Mouse (Mus musculus) forebrain, embryonic 14.5 days (tissue): ENCODE data around the gene Tmem139. TPM values are rescaled to one million over a fixed set of nuclear protein-coding genes. Genes with fewer than 3 reads are reported as not detected.

Experiments used
- ATAC-seq: fragments of 200-750 bp; cut with Nextera tagmentation; 2 replicates; pipeline ENCODE4 v1.8.0; 2017; ENCODE audit warnings: mild to moderate bottlenecking, moderate library complexity
- DNase-seq: peaks from one replicate; pipeline ENCODE4 v3.0.0-alpha.2; 2015; ENCODE audit warnings: low spot score
- H3K27ac ChIP-seq: fragments of 300-500 bp; sonication (generic); 2 replicates; pipeline ENCODE4 v1.5.1; 2014; ENCODE audit warnings: low read depth, mild to moderate bottlenecking, control low read depth, low read length, moderate library complexity
- H3K27me3 ChIP-seq: fragments of 300-500 bp; sonication (generic); replicated peaks from 2 replicates; pipeline ENCODE4 v1.6.1; 2014; ENCODE audit warnings: low read length, control low read depth, mixed read lengths; ENCODE audit not compliant: control insufficient read depth, insufficient read depth
- H3K36me3 ChIP-seq: fragments of 300-500 bp; sonication (generic); 2 replicates; pipeline ENCODE4 v1.6.1; 2014; ENCODE audit warnings: low read length, control low read depth; ENCODE audit not compliant: control insufficient read depth, insufficient read depth
- H3K4me1 ChIP-seq: fragments of 300-500 bp; sonication (generic); 2 replicates; pipeline ENCODE4 v1.6.1; 2014; ENCODE audit warnings: antibody characterized with exemption, low read length, control low read depth; ENCODE audit not compliant: control insufficient read depth, insufficient read depth
- H3K4me2 ChIP-seq: fragments of 300-500 bp; sonication (generic); 2 replicates; pipeline ENCODE4 v1.6.1; 2014; ENCODE audit warnings: mild to moderate bottlenecking, control low read depth, low read length
- H3K4me3 ChIP-seq: fragments of 300-500 bp; sonication (generic); 2 replicates; pipeline ENCODE4 v1.5.1; 2014; ENCODE audit warnings: low read depth, low read length, control low read depth
- H3K9ac ChIP-seq: fragments of 300-500 bp; sonication (generic); 2 replicates; pipeline ENCODE4 v1.6.1; 2014; ENCODE audit warnings: mild to moderate bottlenecking, low read length, control low read depth, moderate library complexity
- H3K9me3 ChIP-seq: fragments of 300-500 bp; sonication (generic); replicated peaks from 2 replicates; pipeline ENCODE4 v1.6.1; 2016; ENCODE audit warnings: low read length, control low read depth, mixed read lengths; ENCODE audit not compliant: control insufficient read depth
- WGBS: fragments of 180-500 bp; shearing (Covaris S2); extraction: QIAGEN DNeasy Blood & Tissue Kit; methylation state at CpG from one replicate; pipeline ENCODE4 v1.1.7; 2014; 5-methylcytosine and 5-hydroxymethylcytosine counted together
- polyA plus RNA-seq: library from polyadenylated mRNA; unstranded; fragments of >200 nt; fragmentation: Nextera tagmentation; extraction: Ambion mirVana; gene quantifications from 2 replicates; pipeline ENCODE4 v1.2.1, GENCODE M21; 2014

Gene Tmem139
- polyA plus RNA-seq, 1 experiment from 2014 or later, result not detected

GRCm38 (mm10) chr6:42241311-42242045 is 20.3 kb upstream of the Tmem139 start:
- no peak for ATAC-seq
- Histone ChIP-seq H3K36me3 (no peaks in the 10 kb centered on the region), H3K9me3 (no peaks in the 10 kb centered on the region), H3K4me2 (no peak overlapping the region), H3K27ac (no peak overlapping the region), H3K4me3 (no peak overlapping the region), H3K4me1 (no peaks in the 10 kb centered on the region), H3K9ac (no peak overlapping the region), H3K27me3 (no peaks in the 10 kb centered on the region)
- DNase-seq, result peak; percentile 67
- 77% methylated on average over 6 of the region's 6 CpGs for WGBS

- no peak within 1 kb of the TSS for H3K27ac ChIP-seq
- H3K9me3 ChIP-seq, result no peaks in the 10 kb centered on the region
- peak within 1 kb of the TSS; percentile 43; the same call in 1 of the 2 replicates for H3K9ac ChIP-seq
- DNase-seq (peak; percentile 89), ATAC-seq (peak; percentile 98)
- no peaks in the 10 kb centered on the region for H3K36me3 ChIP-seq
- peak within 1 kb of the TSS; percentile 31 for H3K4me3 ChIP-seq
- 4% methylated on average over 28 of the region's 28 CpGs for WGBS
- peak within 1 kb of the TSS; percentile 51 for H3K4me2 ChIP-seq
- no peaks in the 10 kb centered on the region for H3K4me1 ChIP-seq
- H3K27me3 ChIP-seq, result no peaks in the 10 kb centered on the region
Measured at GRCm38 (mm10) chr6:42245711-42246353, 15.9 kb upstream of the Tmem139 start, which contains the start of gene Gstk1. Gene Gstk1, plus strand, starts transcription at chr6:42245935.

DNA sequence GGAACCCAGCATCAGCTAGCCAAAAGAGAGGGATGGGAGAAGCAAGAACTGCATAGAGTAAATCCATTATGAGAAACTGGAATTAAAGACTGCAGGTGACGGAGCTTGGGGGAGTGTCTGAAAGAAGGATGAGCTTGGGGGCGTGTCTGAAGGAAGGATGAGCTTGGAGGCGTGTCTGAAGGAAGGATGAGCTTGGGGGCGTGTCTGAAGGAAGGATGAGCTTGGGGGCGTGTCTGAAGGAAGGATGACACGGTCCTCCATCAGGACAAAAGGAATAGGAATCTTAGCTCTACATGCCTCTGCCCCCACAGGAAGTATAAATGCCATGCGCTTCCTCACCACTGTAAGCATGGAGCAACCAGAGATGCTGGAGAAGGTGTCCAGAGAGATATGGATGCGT is 14.6 kb upstream of the Tmem139 start:
- DNase-seq (no peak), ATAC-seq (no peak)
- 0 out of 2 replicates have a peak overlapping the region, but pooled peaks have one; percentile 8 for H3K4me2 ChIP-seq
- no peaks in the 10 kb centered on the region for H3K9me3 ChIP-seq
- WGBS, result 12% methylated on average over 8 of the region's 8 CpGs
- no peaks in the 10 kb centered on the region for H3K27me3 ChIP-seq
- H3K27ac ChIP-seq, result no peak overlapping the region
- H3K4me1 ChIP-seq, result no peaks in the 10 kb centered on the region
- H3K4me3 ChIP-seq, result no peak overlapping the region
- no peaks in the 10 kb centered on the region for H3K36me3 ChIP-seq
- H3K9ac ChIP-seq, result no peak overlapping the region

DNA sequence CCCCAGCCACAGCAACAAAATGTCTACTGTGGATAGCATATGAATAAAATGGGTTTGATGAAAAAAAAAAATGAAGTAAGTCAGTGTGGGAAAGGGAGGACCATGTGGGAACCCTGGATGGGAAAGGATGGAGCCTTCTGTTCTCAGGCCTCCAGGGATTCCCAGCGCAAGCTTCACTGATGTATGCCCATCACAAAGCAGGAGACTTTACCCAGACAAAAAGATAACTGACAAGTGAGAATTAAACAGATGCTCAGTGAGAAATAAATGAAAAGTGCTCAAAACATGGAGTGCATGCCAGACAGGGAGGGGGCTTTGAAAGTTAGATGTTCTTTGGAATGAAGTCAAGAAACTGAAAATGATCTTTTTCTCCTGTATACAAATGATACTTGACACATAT is 13.8 kb upstream of the Tmem139 start:
- Histone ChIP-seq H3K27ac (no peak overlapping the region), H3K27me3 (no peaks in the 10 kb centered on the region), H3K9ac (no peak overlapping the region), H3K4me3 (no peak overlapping the region), H3K9me3 (no peaks in the 10 kb centered on the region), H3K4me1 (no peaks in the 10 kb centered on the region), H3K36me3 (no peaks in the 10 kb centered on the region), H3K4me2 (no peak overlapping the region)
- 70% methylated on average over 1 of the region's 1 CpGs for WGBS
- ATAC-seq, result no peak
- DNase-seq, result peak; percentile 70

GRCm38 (mm10) chr6:42251791-42252190 is 10.0 kb upstream of the Tmem139 start:
- H3K9me3 ChIP-seq, result no peaks in the 10 kb centered on the region
- H3K27me3 ChIP-seq, result no peaks in the 10 kb centered on the region
- H3K36me3 ChIP-seq, result no peaks in the 10 kb centered on the region
- 91% methylated on average over 4 of the region's 4 CpGs for WGBS
- no peaks in the 10 kb centered on the region for H3K4me1 ChIP-seq
- ATAC-seq (no peak), DNase-seq (no peak)
- no peak overlapping the region for H3K27ac ChIP-seq
- no peak overlapping the region for H3K4me3 ChIP-seq
- H3K4me2 ChIP-seq, result no peak overlapping the region
- no peak overlapping the region for H3K9ac ChIP-seq

- Histone ChIP-seq H3K4me2 (no peak overlapping the region), H3K9ac (no peak overlapping the region), H3K4me3 (no peak overlapping the region), H3K27me3 (no peaks in the 10 kb centered on the region), H3K36me3 (no peaks in the 10 kb centered on the region), H3K9me3 (no peaks in the 10 kb centered on the region), H3K27ac (no peak overlapping the region), H3K4me1 (no peaks in the 10 kb centered on the region)
- ATAC-seq (no peak), DNase-seq (peak; percentile 27)
- 65% methylated on average over 2 of the region's 2 CpGs for WGBS
Measured at GRCm38 (mm10) chr6:42253103-42253502, 8.7 kb upstream of the Tmem139 start.

DNA sequence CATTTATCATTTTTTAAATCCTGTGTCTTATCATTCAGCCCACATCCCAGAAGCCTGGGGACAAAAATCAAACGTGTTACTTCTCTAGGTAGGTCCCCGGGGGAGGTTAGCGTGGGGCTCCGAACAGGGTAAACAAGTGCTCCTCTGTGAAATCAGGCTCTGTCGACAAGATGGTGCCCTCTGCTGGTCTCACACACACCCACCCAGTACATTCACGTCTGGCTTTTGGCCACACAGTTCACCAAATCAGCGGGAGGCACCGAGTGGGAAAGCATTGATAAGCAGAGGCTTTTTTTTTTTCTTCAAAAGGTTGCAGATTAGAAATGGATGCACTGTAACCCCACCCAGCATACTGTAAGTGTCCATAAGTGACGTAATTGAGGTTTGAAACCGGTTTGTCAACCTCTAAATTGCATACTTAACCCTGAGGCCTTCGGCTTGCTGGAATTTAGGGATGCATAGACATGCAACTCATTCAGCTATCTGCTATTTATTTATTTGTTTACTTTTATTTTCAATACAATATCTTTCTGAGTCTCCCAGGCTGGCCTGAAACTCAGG is 4.4 kb upstream of the Tmem139 start:
- Histone ChIP-seq H3K4me1 (no peaks in the 10 kb centered on the region), H3K4me2 (no peak overlapping the region), H3K9me3 (no peaks in the 10 kb centered on the region), H3K4me3 (no peak overlapping the region), H3K27me3 (no peaks in the 10 kb centered on the region), H3K36me3 (no peaks in the 10 kb centered on the region), H3K27ac (no peak overlapping the region), H3K9ac (no peak overlapping the region)
- DNase-seq, result peak; percentile 68
- peak; percentile 74 for ATAC-seq
- 17% methylated on average over 11 of the region's 11 CpGs for WGBS

GRCm38 (mm10) chr6:42260430-42260829 is 1.3 kb upstream of the Tmem139 start:
- no peak overlapping the region for H3K27ac ChIP-seq
- H3K9ac ChIP-seq, result no peak overlapping the region
- no peaks in the 10 kb centered on the region for H3K36me3 ChIP-seq
- H3K4me1 ChIP-seq, result no peaks in the 10 kb centered on the region
- no peak overlapping the region for H3K4me2 ChIP-seq
- ATAC-seq (no peak), DNase-seq (no peak)
- H3K27me3 ChIP-seq, result no peaks in the 10 kb centered on the region
- no peak overlapping the region for H3K4me3 ChIP-seq
- WGBS, result 81% methylated on average over 6 of the region's 6 CpGs
- H3K9me3 ChIP-seq, result no peaks in the 10 kb centered on the region
